Mouse (Mus musculus) R1 (cell line): ENCODE measurements around the gene Usp5.

Experiments used
- DNase-seq: peaks from one replicate; pipeline ENCODE4 v3.0.0-alpha.2; 2018; ENCODE audit warnings: low read depth, low spot score

Gene Usp5

DNA sequence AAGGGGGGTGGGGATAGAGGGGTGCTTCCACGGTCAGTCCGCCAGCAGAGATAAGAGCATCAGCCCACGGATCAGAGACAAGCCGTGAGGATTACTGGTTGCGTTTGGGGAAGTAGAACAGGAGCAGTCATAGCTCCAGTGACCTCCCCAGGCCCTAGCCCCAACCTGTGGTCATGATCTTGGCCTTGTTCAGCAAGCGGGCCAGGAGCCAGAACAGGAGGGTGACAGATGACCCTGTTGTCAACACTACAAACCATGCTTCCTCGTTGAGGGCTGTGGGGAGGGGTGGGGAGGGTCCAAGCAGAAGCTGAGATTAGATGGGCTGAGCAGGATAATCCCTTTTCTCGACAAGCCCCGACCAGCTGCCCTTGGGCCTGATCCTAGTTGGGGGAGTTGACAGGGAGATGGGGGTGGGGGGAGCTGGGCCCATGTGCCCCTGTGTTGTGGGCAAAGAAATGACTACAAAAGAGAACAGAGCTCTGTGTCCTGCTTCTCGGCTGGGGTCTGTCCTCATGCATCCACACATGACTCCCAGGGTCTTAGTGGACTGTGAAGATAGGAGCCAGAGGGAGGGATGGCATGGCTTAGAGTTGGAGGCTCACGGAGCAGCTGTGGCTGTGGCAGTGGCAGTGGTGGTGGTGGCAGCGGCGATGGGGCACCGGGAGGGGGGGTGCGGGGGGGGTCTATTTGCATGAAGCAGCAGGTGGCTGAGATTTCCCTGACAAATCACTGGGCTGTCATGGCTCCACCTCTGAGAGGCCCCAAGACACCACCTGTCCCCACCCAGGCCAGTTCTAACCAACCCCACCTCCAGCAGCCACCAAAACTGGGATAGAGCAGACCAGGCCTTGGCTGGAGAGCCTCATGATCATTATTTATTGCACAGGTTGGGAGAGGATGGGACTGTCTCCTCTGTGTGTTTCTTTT, 11.2 kb upstream of the Usp5 start, which contains the start of gene Gnb3:
Gene Gnb3 (minus strand): TSS at position 35 of the 927 bp plus-strand sequence.
- no peak for DNase-seq

DNA sequence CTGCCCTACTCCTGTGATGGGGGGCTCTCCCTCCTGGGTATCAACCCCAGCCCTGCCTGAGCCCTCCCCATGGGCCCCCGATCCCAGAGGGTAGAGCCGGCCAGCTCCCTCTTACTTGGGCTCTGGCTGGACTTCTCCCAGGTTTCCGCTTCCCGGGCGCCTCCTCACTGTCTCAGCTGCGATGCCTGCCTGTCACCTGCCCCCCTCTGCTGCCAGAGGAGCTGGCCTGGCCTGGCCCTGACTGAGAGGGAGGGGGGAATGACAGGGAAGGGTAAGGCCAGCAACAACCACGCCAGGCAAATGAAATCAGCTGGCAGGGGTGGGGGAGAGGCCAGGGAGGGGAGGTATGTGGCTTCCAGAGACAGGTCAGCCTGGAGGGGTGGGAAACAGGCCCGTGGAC, 10.5 kb upstream of the Usp5 start:
- DNase-seq, result no peak

GRCm38 (mm10) chr6:124836411-124836810, 7.1 kb upstream of the Usp5 start:
- DNase-seq, result no peak

DNA sequence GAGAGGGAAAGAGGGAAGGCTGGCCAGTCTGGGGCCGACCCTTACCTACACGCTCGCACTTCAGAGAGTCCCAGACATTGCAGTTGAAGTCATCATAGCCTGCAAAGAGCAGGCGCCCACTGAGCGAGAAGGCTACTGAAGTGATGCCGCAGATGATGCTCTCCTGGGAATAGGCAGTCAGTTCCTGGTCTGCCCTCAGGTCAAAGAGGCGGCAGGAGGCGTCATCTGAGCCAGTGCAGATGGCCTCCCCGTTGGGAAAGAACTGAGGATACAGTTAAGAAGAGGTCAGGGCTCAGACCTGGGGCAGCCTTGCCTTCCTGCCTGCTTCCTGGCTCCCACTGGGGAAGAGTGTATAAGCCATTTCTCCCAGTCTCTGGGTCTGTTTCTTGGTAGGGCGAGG, 6.2 kb upstream of the Usp5 start:
- DNase-seq, result no peak

GRCm38 (mm10) chr6:124834512-124835081, 5.3 kb upstream of the Usp5 start:
- DNase-seq, result no peak

DNA sequence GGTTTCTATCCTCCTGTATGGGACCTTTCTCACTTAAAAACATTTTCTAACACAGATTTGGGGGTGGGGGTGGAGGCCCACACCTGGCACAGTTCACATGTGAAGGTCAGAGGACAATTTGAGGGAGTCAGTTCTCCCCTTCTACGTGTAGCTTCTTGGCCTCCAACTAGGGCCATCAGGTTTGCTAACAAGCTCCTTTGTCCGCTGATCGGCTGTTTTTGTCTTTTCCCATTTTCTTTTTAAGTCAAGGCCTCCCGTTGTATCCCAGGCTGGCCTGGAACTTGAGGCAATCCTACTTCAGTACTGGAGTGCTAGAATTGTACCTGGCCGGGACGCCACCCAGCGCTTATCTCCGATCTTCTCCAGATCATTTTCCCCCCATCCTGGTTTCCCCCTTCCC, 2.4 kb upstream of the Usp5 start:
- DNase-seq, result peak; percentile 74

GRCm38 (mm10) chr6:124831199-124831598, 1.9 kb upstream of the Usp5 start:
- peak; percentile 11 for DNase-seq

- peak; percentile 99 for DNase-seq
Measured at GRCm38 (mm10) chr6:124829799-124830700, 766 bp upstream of the Usp5 start.

- peak; percentile 88 for DNase-seq
Measured at GRCm38 (mm10) chr6:124828101-124828592, 1.1 kb downstream of the Usp5 start.

GRCm38 (mm10) chr6:124822049-124822448, 7.2 kb downstream of the Usp5 start:
- DNase-seq, result no peak

- no peak for DNase-seq
Measured at GRCm38 (mm10) chr6:124820891-124821290, 8.4 kb downstream of the Usp5 start.

DNA sequence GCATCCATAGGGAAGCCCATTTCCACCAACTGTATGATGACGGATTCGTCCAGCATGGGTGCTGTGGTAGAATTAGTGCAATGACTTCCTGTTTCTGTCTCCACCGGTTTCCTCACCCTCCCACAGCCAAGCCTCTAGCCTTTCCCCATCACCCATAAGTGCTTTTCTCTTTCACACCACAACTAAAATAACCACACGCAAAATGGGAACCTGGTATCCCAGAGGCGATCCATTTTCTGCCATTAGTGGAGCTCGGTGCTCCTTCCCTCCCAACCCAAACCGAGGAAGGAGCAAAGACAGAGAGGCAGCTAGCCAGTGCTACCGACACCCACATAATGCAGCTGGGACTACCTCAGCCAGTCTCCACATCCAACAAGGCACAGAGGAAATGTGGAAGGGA, 11.3 kb downstream of the Usp5 start:
- DNase-seq, result no peak

GRCm38 (mm10) chr6:124817563-124817962, 11.7 kb downstream of the Usp5 start:
- DNase-seq, result no peak

DNA sequence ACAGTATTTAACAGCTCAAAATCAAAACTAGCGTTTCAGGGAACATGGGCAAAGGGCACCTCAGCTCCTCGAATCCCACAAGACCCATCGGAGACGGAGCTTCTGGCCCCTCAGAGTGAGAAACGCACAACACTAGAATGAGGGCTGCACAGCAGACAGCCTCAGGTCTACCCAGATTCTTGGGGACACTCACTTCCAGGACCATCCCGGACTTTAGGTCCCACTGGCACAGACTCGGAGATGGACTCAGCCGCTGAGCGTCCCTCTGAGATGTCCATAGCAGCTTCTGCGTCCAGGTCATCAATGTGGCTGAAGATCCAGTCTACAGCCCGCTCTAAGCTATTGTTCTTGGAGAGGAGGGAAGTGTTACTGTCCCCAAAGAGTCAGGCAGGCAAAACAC, 12.2 kb downstream of the Usp5 start:
- no peak for DNase-seq

- no peak for DNase-seq
Measured at GRCm38 (mm10) chr6:124816611-124817010, 12.7 kb downstream of the Usp5 start.

DNA sequence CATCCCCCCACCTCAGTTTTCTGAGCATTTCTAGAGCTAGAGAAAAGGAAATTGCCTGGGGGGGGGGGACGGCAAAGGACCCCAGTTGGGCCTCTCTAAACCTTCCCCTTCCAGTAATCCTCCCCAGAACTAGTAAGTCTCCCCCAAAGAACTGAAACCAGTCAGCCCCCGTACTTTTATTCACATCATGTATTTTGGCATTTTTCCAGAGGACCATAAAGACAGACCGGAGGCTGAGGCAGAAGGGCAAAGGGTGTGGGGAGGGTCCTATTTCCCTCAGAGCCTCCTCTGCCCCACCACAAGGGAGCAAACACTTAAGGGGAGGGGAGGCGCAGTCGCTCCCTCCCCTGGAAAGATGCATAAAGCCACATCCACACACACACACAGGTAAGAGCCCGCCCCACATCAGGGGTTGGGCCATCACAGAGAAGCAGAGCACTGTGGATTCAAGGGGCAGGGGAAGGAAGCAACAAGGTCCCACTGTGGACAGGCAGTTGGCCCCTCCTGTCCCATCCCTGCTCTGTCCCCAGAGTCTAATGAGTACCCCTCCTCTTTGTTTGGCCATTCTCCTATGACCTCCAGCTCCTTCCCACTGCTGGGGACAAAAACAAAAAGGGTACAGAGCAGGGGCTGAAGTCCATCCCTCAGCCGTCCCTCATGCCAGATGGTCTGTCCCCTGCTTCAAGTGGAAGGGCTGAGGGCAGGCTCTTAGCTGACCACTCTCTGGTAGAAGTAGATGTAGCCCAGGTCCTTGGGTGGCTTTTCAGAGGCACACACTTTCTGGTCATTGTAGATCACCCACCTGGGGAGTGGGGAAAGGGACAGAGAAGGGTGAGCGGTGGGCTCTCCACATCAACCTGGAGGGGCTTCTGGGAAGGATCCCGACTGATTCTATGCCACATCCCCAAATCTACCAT, 14.2 kb downstream of the Usp5 start:
- DNase-seq, result no peak

GRCm38 (mm10) chr6:124814448-124814847, 14.8 kb downstream of the Usp5 start:
- DNase-seq, result no peak

DNA sequence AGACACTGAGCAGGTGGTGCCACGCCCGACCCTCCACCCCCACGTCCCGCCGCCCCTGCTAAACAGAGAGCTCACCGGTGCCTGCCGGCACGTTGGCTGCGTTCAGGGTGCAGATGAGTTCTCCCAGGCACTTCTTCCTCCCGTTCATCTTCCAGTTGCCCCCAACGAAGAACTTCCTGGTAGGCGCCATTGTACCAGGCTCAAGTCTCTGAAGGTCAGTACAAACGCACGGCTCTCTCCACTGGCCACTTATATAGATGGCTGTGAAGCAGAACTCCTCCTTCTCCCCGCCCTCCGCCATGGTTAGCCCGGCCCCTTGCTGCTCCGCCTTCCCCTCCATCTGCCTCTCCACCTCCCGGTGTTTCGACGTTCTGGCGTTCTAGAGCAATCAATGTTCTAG, 15.4 kb downstream of the Usp5 start, which contains the start of gene Tpi1:
Gene Tpi1 (minus strand): TSS at position 364 of the 400 bp plus-strand sequence.
- peak; percentile 89 for DNase-seq

GRCm38 (mm10) chr6:124813496-124813895, 15.8 kb downstream of the Usp5 start:
- DNase-seq, result peak; percentile 61

- DNase-seq, result no peak
Measured at GRCm38 (mm10) chr6:124812848-124813247, 16.4 kb downstream of the Usp5 start.
